Mouse (Mus musculus) stomach, postnatal 0 days (tissue): ENCODE measurements around the gene Castor1. TPM values are rescaled to one million over a fixed set of nuclear protein-coding genes. Genes with fewer than 3 reads are reported as not detected.

ENCODE experiments used
- ATAC-seq: fragments of 200-750 bp; cut with Nextera tagmentation; 2 replicates; pipeline ENCODE4 v1.8.0; 2017; ENCODE audit not compliant: low FRiP score, low TSS enrichment
- DNase-seq: peaks from one replicate; pipeline ENCODE4 v3.0.0-alpha.2; 2016; ENCODE audit warnings: low spot score
- H3K27ac ChIP-seq: fragments of 300-500 bp; sonication (generic); replicated peaks from 2 replicates; pipeline ENCODE4 v1.5.1; 2014; ENCODE audit warnings: mild to moderate bottlenecking, control low read depth
- H3K27me3 ChIP-seq: fragments of 300-500 bp; sonication (generic); 2 replicates; pipeline ENCODE4 v1.6.1; 2014; ENCODE audit warnings: low read length; ENCODE audit not compliant: control insufficient read depth, insufficient read depth
- H3K36me3 ChIP-seq: fragments of 300-500 bp; sonication (generic); 2 replicates; pipeline ENCODE4 v1.6.1; 2014; ENCODE audit warnings: low read length, mixed read lengths; ENCODE audit not compliant: control insufficient read depth, insufficient read depth
- H3K4me1 ChIP-seq: fragments of 300-500 bp; sonication (generic); replicated peaks from 2 replicates; pipeline ENCODE4 v1.6.1; 2014; ENCODE audit warnings: antibody characterized with exemption; ENCODE audit not compliant: control insufficient read depth, insufficient read depth
- H3K4me2 ChIP-seq: fragments of 300-500 bp; sonication (generic); replicated peaks from 2 replicates; pipeline ENCODE4 v1.6.1; 2014; ENCODE audit warnings: low read depth, mild to moderate bottlenecking, control low read depth, moderate library complexity
- H3K4me3 ChIP-seq: fragments of 300-500 bp; sonication (generic); 2 replicates; pipeline ENCODE4 v1.5.1; 2014; ENCODE audit warnings: low read depth, low read length, control low read depth
- H3K9ac ChIP-seq: fragments of 300-500 bp; sonication (generic); 2 replicates; pipeline ENCODE4 v1.6.1; 2014; ENCODE audit warnings: mild to moderate bottlenecking, low read length, control low read depth, mixed read lengths
- H3K9me3 ChIP-seq: fragments of 300-500 bp; sonication (generic); 2 replicates; pipeline ENCODE4 v1.6.1; 2016; ENCODE audit warnings: low read length; ENCODE audit not compliant: control insufficient read depth
- CTCF ChIP-seq: IDR thresholded peaks from 2 replicates; pipeline ENCODE4 v1.5.1; 2016; ENCODE audit warnings: antibody characterized with exemption, low read depth, mild to moderate bottlenecking, moderate library complexity
- EP300 ChIP-seq: optimal IDR thresholded peaks from 2 replicates; pipeline ENCODE3; 2016; ENCODE audit warnings: antibody characterized with exemption
- WGBS: fragments of 180-500 bp; shearing (Covaris S2); extraction: QIAGEN DNeasy Blood & Tissue Kit; methylation state at CpG from one replicate; pipeline ENCODE4 v1.1.7; 2014; 5-methylcytosine and 5-hydroxymethylcytosine counted together
- polyA plus RNA-seq: library from polyadenylated mRNA; unstranded; fragments of >200 nt; fragmentation: Nextera tagmentation; extraction: Ambion mirVana; gene quantifications from 2 replicates; pipeline ENCODE4 v1.2.1, GENCODE M21; 2015

The Castor1 gene
- polyA plus RNA-seq, 1 experiment from 2014 or later, result 9.6 TPM

DNA sequence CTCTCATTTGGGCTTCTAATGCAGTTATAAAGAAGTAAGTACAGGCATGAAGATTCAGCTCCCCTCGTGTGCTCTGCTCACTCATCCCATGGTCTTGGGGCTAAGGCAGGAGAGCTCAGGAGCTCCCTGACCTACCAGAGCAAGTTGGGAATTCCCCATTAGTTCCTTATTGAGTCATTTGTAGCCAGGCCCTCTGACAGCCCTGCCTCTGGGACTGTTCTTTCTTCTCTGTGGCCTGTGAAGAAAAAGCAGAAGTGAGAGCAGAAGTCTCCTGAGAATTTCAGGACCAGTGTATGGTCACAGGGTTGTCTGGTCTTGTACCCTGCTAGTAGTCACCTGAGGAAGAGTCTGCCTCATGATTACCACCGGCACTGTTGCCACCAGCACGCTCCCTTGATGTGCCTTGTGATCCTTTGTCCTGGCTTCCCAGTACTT lies 22.4 kb upstream of the Castor1 start:
- Histone ChIP-seq H3K4me3 (no peak overlapping the region), H3K4me1 (peaks cover 20% of the 10 kb centered on the region), H3K4me2 (no peak overlapping the region), H3K36me3 (no peaks in the 10 kb centered on the region), H3K27me3 (no peaks in the 10 kb centered on the region), H3K9ac (no peak overlapping the region), H3K27ac (peak overlapping the region; percentile 5), H3K9me3 (no peaks in the 10 kb centered on the region)
- no peak for TF ChIP-seq EP300
- no peak for TF ChIP-seq CTCF
- no peak for DNase-seq
- 80% methylated on average over 3 of the region's 3 CpGs for WGBS
- ATAC-seq, result peak; percentile 43; the same call in 1 of the 2 replicates

DNA sequence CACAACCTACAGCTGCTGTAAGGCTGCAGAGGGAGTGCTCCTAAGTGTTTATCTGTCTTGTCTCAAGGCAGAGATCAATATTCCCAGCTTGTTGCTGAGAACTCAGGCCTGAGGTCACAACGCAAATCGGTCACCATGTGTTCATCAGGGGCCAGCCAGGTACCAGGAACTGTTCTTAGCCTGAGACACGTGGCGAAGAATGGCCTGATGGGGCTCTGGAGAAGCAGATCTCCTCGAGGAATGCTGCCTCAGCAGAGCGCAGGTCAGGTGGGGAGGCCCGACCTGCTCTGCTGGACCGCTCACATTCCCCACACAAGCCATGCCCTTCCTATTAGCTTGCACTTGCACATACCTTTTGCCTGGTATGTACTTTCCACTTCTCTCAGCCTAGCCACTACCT lies 21.4 kb upstream of the Castor1 start:
- WGBS, result 41% methylated on average over 8 of the region's 8 CpGs
- no peaks in the 10 kb centered on the region for H3K9me3 ChIP-seq
- no peak overlapping the region for H3K4me2 ChIP-seq
- no peaks in the 10 kb centered on the region for H3K36me3 ChIP-seq
- no peaks in the 10 kb centered on the region for H3K27me3 ChIP-seq
- DNase-seq (peak; percentile 71), ATAC-seq (peak; percentile 72)
- peaks cover 16% of the 10 kb centered on the region for H3K4me1 ChIP-seq
- H3K4me3 ChIP-seq, result no peak overlapping the region
- no peak overlapping the region for H3K9ac ChIP-seq
- peak overlapping the region; percentile 5 for H3K27ac ChIP-seq
- TF ChIP-seq CTCF, result peak; percentile 16; the same call in 1 of the 2 replicates
- no peak for TF ChIP-seq EP300

DNA sequence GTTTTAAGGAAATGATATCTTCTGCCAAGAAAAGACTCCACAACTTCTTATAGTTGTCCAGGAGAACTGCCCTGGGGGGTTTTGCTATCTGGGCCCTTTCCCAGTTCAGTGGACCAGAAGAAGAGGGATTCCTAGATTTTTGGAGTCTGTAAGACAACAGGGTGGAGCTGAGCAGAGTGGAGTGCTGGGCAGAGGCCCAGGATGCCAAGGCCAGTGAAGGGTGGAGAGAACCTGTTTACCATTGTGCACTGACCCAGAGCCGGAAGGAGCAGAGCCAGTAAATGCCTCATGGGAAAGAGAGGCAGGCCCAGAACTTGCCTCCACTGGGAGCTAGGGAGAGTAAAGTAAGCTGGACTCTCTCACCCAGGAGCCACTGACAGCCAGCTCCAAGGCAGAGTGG lies 20.3 kb upstream of the Castor1 start:
- 50% methylated on average over 1 of the region's 1 CpGs for WGBS
- ATAC-seq (peak; percentile 54), DNase-seq (no peak)
- H3K4me1 ChIP-seq, result peaks cover 14% of the 10 kb centered on the region
- no peak overlapping the region for H3K4me3 ChIP-seq
- peak overlapping the region; percentile 63 for H3K27ac ChIP-seq
- TF ChIP-seq EP300 (no peak), CTCF (no peak)
- no peaks in the 10 kb centered on the region for H3K36me3 ChIP-seq
- no peak overlapping the region for H3K9ac ChIP-seq
- H3K27me3 ChIP-seq, result no peaks in the 10 kb centered on the region
- H3K4me2 ChIP-seq, result no peak overlapping the region
- no peaks in the 10 kb centered on the region for H3K9me3 ChIP-seq

DNA sequence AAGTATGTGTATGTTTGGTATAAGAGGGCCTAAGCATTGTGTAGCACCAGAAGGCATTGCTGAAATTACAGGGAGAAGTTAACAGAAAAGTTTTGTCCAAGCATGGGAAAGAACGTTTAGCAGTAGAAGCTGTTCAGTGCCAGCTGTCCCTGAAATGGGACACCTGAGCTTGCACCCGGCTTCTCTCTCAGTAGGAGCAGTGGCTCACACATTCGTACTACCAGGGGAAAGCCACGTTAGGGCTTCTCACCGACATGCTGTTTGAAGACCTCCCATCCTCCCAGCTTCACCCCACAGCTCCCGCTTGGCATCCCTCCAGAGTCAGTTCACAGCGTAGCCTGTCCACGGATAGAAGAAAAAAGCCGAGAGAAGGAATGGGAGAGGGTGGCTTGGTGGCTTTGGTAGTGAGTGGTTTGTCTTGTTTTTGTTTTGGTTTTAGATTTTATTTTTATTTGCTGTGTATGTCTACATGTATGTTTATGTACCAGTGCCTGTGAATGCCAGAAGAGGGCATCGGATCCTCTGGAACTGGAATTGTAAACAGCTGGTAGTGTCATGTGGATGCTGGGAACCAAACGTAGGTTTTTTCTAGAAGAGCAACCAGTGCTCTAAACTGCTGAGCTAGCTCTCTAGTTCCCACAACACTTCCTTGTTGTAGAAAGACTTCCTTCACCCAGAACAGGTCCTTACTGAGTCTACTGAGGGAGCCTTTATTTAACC lies 15.9 kb upstream of the Castor1 start:
- no peak overlapping the region for H3K9ac ChIP-seq
- TF ChIP-seq EP300, result no peak
- 0 out of 2 replicates have a peak, but pooled peaks have one; percentile 19 for TF ChIP-seq CTCF
- no peaks in the 10 kb centered on the region for H3K9me3 ChIP-seq
- DNase-seq (no peak), ATAC-seq (no peak)
- H3K27me3 ChIP-seq, result no peaks in the 10 kb centered on the region
- H3K4me1 ChIP-seq, result peaks cover 9% of the 10 kb centered on the region
- 42% methylated on average over 11 of the region's 11 CpGs for WGBS
- H3K4me3 ChIP-seq, result no peak overlapping the region
- peaks cover 13% of the 10 kb centered on the region; the same call in 1 of the 2 replicates for H3K36me3 ChIP-seq
- peak overlapping the region; percentile 45 for H3K27ac ChIP-seq
- H3K4me2 ChIP-seq, result no peak overlapping the region

DNA sequence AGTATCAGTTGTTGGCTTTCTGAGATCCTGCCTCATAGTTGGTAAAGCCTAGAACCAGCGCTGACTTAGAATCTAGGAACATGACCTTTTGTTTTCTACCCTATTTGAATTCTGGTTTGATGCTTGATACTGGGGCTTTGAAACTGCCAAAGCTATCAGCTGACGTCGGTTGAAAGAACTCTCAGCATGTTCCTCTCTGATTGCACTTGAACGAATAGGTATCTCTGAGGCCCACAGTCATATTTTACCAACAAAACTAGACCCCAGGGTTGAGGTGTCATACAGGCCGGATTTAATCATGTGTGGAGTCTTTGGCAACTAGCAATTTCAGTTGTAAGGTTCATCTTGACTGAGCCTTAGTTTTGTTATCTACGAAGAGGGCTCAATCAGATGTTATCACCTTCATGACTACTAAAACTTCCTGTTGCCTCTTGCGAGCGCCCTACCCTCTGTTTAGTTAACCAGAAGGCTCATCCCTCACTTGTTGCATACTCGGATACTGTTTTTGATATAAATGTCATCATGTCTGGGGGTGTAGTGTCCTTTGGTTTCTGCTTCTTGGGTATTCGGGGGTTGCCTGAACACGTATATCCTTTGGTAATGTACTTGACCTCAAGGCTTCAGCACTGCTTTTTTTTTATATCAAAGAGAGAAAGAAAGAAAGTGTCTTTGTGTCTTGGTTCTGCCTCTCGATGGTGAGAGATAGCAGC lies 14.9 kb upstream of the Castor1 start:
- Histone ChIP-seq H3K4me3 (no peak overlapping the region), H3K4me2 (no peak overlapping the region), H3K36me3 (peaks cover 19% of the 10 kb centered on the region; the same call in 1 of the 2 replicates), H3K4me1 (no peaks in the 10 kb centered on the region; the same call in 1 of the 2 replicates), H3K9ac (no peak overlapping the region), H3K9me3 (no peaks in the 10 kb centered on the region), H3K27ac (peak overlapping the region; percentile 31; the same call in 1 of the 2 replicates), H3K27me3 (no peaks in the 10 kb centered on the region)
- WGBS, result 64% methylated on average over 12 of the region's 12 CpGs
- DNase-seq (no peak), ATAC-seq (no peak)
- TF ChIP-seq CTCF (no peak), EP300 (no peak)
